ENCODE assay signal across 10 mouse cellular contexts in the genomic region with DNA sequence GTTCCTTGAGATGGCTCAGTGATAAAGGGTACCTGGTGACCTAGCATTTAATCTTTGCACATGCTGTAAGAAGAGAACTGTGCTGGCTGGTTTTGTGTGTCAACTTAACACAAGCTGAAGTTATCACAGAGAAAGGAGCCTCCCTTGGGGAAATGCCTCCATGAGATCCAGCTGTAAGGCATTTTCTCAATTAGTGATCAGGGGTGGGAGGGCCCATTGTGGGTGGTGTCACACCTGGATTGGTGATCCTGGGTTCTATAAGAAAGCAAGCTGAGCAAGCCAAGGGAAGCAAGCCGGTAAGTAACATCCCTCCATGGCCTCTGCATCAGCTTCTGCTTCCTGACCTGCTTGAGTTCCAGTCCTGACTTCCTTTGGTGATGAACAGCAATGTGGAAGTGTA. TPM values are rescaled to one million over a fixed set of nuclear protein-coding genes. Genes with fewer than 3 reads are reported as not detected.
DNase-seq lines count a peak whose midpoint lies in the region; ATAC-seq and TF ChIP-seq lines count a peak whose summit lies in the region.
"Not testable (repeated sequence)": the region's sequence is repeated elsewhere in the genome, so short reads cannot be mapped to it uniquely, and the experiment has no call there.
"Had no signal": no experiment of that assay in that cellular context is flagged by ENCODE, and none has a peak within 500 bp of the region (broad histone marks: within the 10 kb centered on the region; RNA-seq: fewer than 3 reads in every experiment).

A gene (plus strand): TSS at position 301 of the 400 bp plus-strand sequence.

- ATAC-seq in neural tube, embryonic 15.5 days (ENCODE audit: low FRiP score), result not testable (repeated sequence)

- not testable (repeated sequence) for H3K27me3 ChIP-seq in cerebellum, adult 2 months (ENCODE audit: control insufficient read depth, insufficient read depth, low read length)
- H3K27me3 ChIP-seq in neural tube, embryonic 15.5 days (replicated peaks), result peaks cover 29% of the 10 kb centered on the region

- H3K4me3 ChIP-seq in cerebellum, adult 2 months (replicated peaks; ENCODE audit: insufficient read depth, low read depth, low read length); left cerebral cortex, adult 2 months; neural tube, embryonic 15.5 days (replicated peaks): not testable (repeated sequence)

- H3K4me2 ChIP-seq in neural tube, embryonic 15.5 days, result peak within 1 kb of the TSS; percentile 94

- intact Hi-C loops in left cerebral cortex, adult 2 months (cut with DNase I), result loop anchor here (5.0 kb wide), 2 partner anchors 61 to 109 kb away; no protein-coding TSS in a partner anchor
- intact Hi-C loops in left cerebral cortex, postnatal 14 days (cut with DNase I), result loop anchor here (5.0 kb wide), 3 partner anchors 61 to 109 kb away; no protein-coding TSS in a partner anchor
- intact Hi-C loops in left cerebral cortex, postnatal 4 days (cut with DNase I), result loop anchor here (5.0 kb wide), 2 partner anchors 76 to 89 kb away; no protein-coding TSS in a partner anchor

- not testable (repeated sequence) for H3K4me1 ChIP-seq in cerebellum, adult 2 months (ENCODE audit: control insufficient read depth, insufficient read depth, low read length)
- peaks cover 23% of the 10 kb centered on the region for H3K4me1 ChIP-seq in neural tube, embryonic 15.5 days

- not testable (repeated sequence) for H3K9ac ChIP-seq in neural tube, embryonic 15.5 days (replicated peaks)

- not testable (repeated sequence) for H3K27ac ChIP-seq in cerebellum, adult 2 months (ENCODE audit: insufficient read depth, low read length); left cerebral cortex, adult 2 months; neural tube, embryonic 15.5 days (replicated peaks)

- WGBS in cerebellum, adult 2 months, result 88% methylated on average over 1 of the region's 1 CpGs
- WGBS in neural tube, embryonic 15.5 days, result 93% methylated on average over 1 of the region's 1 CpGs

- not testable (repeated sequence) for TF ChIP-seq POLR2A in cerebellum, adult 2 months (IDR thresholded peaks at IDR 0.05; ENCODE audit: borderline replicate concordance, insufficient read depth, low read length)

- DNase-seq in cerebellum, adult 2 months; layer of hippocampus, adult 8-10 months (ENCODE audit: low spot score in 2 of 2); layer of hippocampus, postnatal 25 days (ENCODE audit: extremely low spot score in 1 of 2, low spot score in 1 of 2); left cerebral cortex, adult 2 months (ENCODE audit: extremely low spot score in 1 of 2, low spot score in 2 of 2); left cerebral cortex, postnatal 14 days (ENCODE audit: low spot score in 2 of 2); left cerebral cortex, postnatal 4 days: not testable (repeated sequence)
- DNase-seq in heart, adult 11 months, result peak; percentile 81

- H3K36me3 ChIP-seq in neural tube, embryonic 15.5 days, result not testable (repeated sequence)

- TF ChIP-seq CTCF in cerebellum, adult 2 months (IDR thresholded peaks at IDR 0.05; ENCODE audit: borderline replicate concordance, insufficient read depth, low read depth, low read length); left cerebral cortex, adult 2 months (IDR thresholded peaks at IDR 0.05): not testable (repeated sequence)

- H3K9me3 ChIP-seq in neural tube, embryonic 15.5 days (replicated peaks), result not testable (repeated sequence)

RNA-seq across cellular contexts. Expression of the gene that starts here (rescaled TPM):
- 18.2 and 22.1 TPM in 2 replicates for polyA plus RNA-seq in cerebellum, adult 2 months (2012; rRNA removed)
- total RNA-seq in layer of hippocampus, adult 8-10 months (2022), result 10 to 100 TPM; 45.8 to 63.9 (median 55.6) TPM
- 10 to 100 TPM; 49.6 to 52.7 TPM for total RNA-seq in layer of hippocampus, postnatal 25 days (2021)
- 10 to 100 TPM; 86.1 to 91.1 TPM for total RNA-seq in left cerebral cortex, adult 2 months (2021)
- 10 to 100 TPM; 79.0 to 97.4 TPM for total RNA-seq in left cerebral cortex, postnatal 14 days (2021)
- 10 to 100 TPM; 24.7 to 25.2 TPM for total RNA-seq in left cerebral cortex, postnatal 4 days (2021)
- polyA plus RNA-seq in neural tube, embryonic 15.5 days (2015; fragmentation: Nextera tagmentation; extraction: Ambion mirVana), result 8.5 and 10.0 TPM in 2 replicates
- total RNA-seq: CH12.LX had no signal
- polyA plus RNA-seq: G1E had no signal
